Mouse (Mus musculus) forebrain, embryonic 12.5 days (tissue): ENCODE data around the gene Srsf12. TPM values are rescaled to one million over a fixed set of nuclear protein-coding genes. Genes with fewer than 3 reads are reported as not detected.

Experiments used
- ATAC-seq: fragments of 200-750 bp; cut with Nextera tagmentation; 2 replicates; pipeline ENCODE4 v1.8.0; 2017; ENCODE audit warnings: moderate TSS enrichment; ENCODE audit not compliant: low FRiP score
- H3K27ac ChIP-seq: fragments of 300-500 bp; sonication (generic); 2 replicates; pipeline ENCODE4 v1.5.1; 2016; ENCODE audit warnings: mild to moderate bottlenecking
- H3K27me3 ChIP-seq: fragments of 300-500 bp; sonication (generic); 2 replicates; pipeline ENCODE4 v1.6.1; 2016; ENCODE audit warnings: mild to moderate bottlenecking
- H3K36me3 ChIP-seq: fragments of 300-500 bp; sonication (generic); replicated peaks from 2 replicates; pipeline ENCODE4 v1.6.1; 2016; ENCODE audit warnings: mild to moderate bottlenecking
- H3K4me1 ChIP-seq: fragments of 300-500 bp; sonication (generic); 2 replicates; pipeline ENCODE4 v1.6.1; 2016
- H3K4me2 ChIP-seq: fragments of 300-500 bp; sonication (generic); 2 replicates; pipeline ENCODE4 v1.6.1; 2016; ENCODE audit warnings: mild to moderate bottlenecking, moderate library complexity
- H3K4me3 ChIP-seq: fragments of 300-500 bp; sonication (generic); replicated peaks from 2 replicates; pipeline ENCODE4 v1.5.1; 2016; ENCODE audit warnings: mild to moderate bottlenecking
- H3K9ac ChIP-seq: fragments of 300-500 bp; sonication (generic); 2 replicates; pipeline ENCODE4 v1.6.1; 2016; ENCODE audit warnings: mild to moderate bottlenecking
- H3K9me3 ChIP-seq: fragments of 300-500 bp; sonication (generic); 2 replicates; pipeline ENCODE4 v1.6.1; 2016
- WGBS: fragments of 180-500 bp; shearing (Covaris S2); methylation state at CpG from one replicate; pipeline ENCODE4 v1.1.7; 2016; 5-methylcytosine and 5-hydroxymethylcytosine counted together
- polyA plus RNA-seq: library from polyadenylated mRNA; unstranded; fragments of >200 nt; fragmentation: Nextera tagmentation; extraction: Ambion mirVana; gene quantifications from 2 replicates; pipeline ENCODE4 v1.2.1, GENCODE M21; 2016

Gene Srsf12
- polyA plus RNA-seq, 1 experiment from 2014 or later: 10.2 TPM

GRCm38 (mm10) chr4:33229639-33230038 is 20.8 kb downstream of the Srsf12 start:
- no peak overlapping the region for H3K27ac ChIP-seq
- WGBS: 80% methylated on average over 4 of the region's 4 CpGs
- ATAC-seq: no peak
- no peak overlapping the region for H3K4me3 ChIP-seq
- no peak overlapping the region for H3K4me2 ChIP-seq
- H3K27me3 ChIP-seq: no peaks in the 10 kb centered on the region
- H3K4me1 ChIP-seq: no peaks in the 10 kb centered on the region
- H3K9me3 ChIP-seq: no peaks in the 10 kb centered on the region
- no peaks in the 10 kb centered on the region for H3K36me3 ChIP-seq
- no peak overlapping the region for H3K9ac ChIP-seq

- H3K4me2 ChIP-seq: no peak overlapping the region
- H3K9me3 ChIP-seq: no peaks in the 10 kb centered on the region
- H3K27ac ChIP-seq: no peak overlapping the region
- WGBS: 94% methylated on average over 18 of the region's 18 CpGs
- H3K36me3 ChIP-seq: no peaks in the 10 kb centered on the region
- no peak overlapping the region for H3K4me3 ChIP-seq
- no peaks in the 10 kb centered on the region for H3K27me3 ChIP-seq
- no peak overlapping the region for H3K9ac ChIP-seq
- no peak for ATAC-seq
- H3K4me1 ChIP-seq: no peaks in the 10 kb centered on the region
These were observed 22.1 kb downstream of the Srsf12 start for GRCm38 (mm10) chr4:33230881-33231280.

- H3K4me2 ChIP-seq: no peak overlapping the region
- whole genome bisulfite sequencing: 62% methylated on average over 5 of the region's 5 CpGs
- H3K27me3 ChIP-seq: no peaks in the 10 kb centered on the region
- H3K4me1 ChIP-seq: peaks cover 22% of the 10 kb centered on the region
- ATAC-seq: no peak; the same call in 1 of the 2 replicates
- no peak overlapping the region for H3K4me3 ChIP-seq
- H3K9ac ChIP-seq: no peak overlapping the region
- no peaks in the 10 kb centered on the region for H3K9me3 ChIP-seq
- peak overlapping the region; percentile 21; the same call in 1 of the 2 replicates for H3K27ac ChIP-seq
- peaks cover 36% of the 10 kb centered on the region for H3K36me3 ChIP-seq
These were observed 33.7 kb downstream of the Srsf12 start for GRCm38 (mm10) chr4:33242536-33242935.

- H3K36me3 ChIP-seq: peaks cover 36% of the 10 kb centered on the region
- no peak overlapping the region for H3K9ac ChIP-seq
- peaks cover 22% of the 10 kb centered on the region for H3K4me1 ChIP-seq
- no peak overlapping the region for H3K4me3 ChIP-seq
- ATAC-seq: no peak
- H3K27ac ChIP-seq: peak overlapping the region; percentile 21; the same call in 1 of the 2 replicates
- no peaks in the 10 kb centered on the region for H3K9me3 ChIP-seq
- no peak overlapping the region for H3K4me2 ChIP-seq
- WGBS: 86% methylated on average over 12 of the region's 12 CpGs
- no peaks in the 10 kb centered on the region for H3K27me3 ChIP-seq
These were observed 34.4 kb downstream of the Srsf12 start for GRCm38 (mm10) chr4:33243016-33243758.

GRCm38 (mm10) chr4:33243921-33244320 is 35.1 kb downstream of the Srsf12 start:
- H3K27me3 ChIP-seq: no peaks in the 10 kb centered on the region
- H3K36me3 ChIP-seq: peaks cover 36% of the 10 kb centered on the region
- WGBS: 94% methylated on average over 4 of the region's 4 CpGs
- ATAC-seq: no peak
- no peak overlapping the region for H3K27ac ChIP-seq
- H3K9ac ChIP-seq: no peak overlapping the region
- no peak overlapping the region for H3K4me2 ChIP-seq
- H3K9me3 ChIP-seq: no peaks in the 10 kb centered on the region
- H3K4me3 ChIP-seq: no peak overlapping the region
- H3K4me1 ChIP-seq: peaks cover 23% of the 10 kb centered on the region

GRCm38 (mm10) chr4:33245853-33246395 is 37.1 kb downstream of the Srsf12 start:
- Histone ChIP-seq H3K4me3 (peak overlapping the region; percentile 94; the same call in 1 of the 2 replicates), H3K27me3 (no peaks in the 10 kb centered on the region), H3K9me3 (no peaks in the 10 kb centered on the region), H3K27ac (no peak overlapping the region), H3K9ac (no peak overlapping the region), H3K36me3 (peaks cover 36% of the 10 kb centered on the region), H3K4me2 (peak overlapping the region; percentile 60), H3K4me1 (peaks cover 28% of the 10 kb centered on the region)
- no peak for ATAC-seq
- 93% methylated on average over 14 of the region's 14 CpGs for WGBS

- WGBS: under 1% methylated on average over 57 of the region's 60 CpGs
- H3K9me3 ChIP-seq: no peaks in the 10 kb centered on the region
These were observed 38.8 kb downstream of the Srsf12 start for GRCm38 (mm10) chr4:33247479-33248053.

GRCm38 (mm10) chr4:33248062-33248889 is 39.5 kb downstream of the Srsf12 start:
- peak overlapping the region; percentile 94 for H3K9ac ChIP-seq
- H3K36me3 ChIP-seq: peaks cover 30% of the 10 kb centered on the region
- peak; percentile 95 for ATAC-seq
- H3K27ac ChIP-seq: peak overlapping the region; percentile 99
- peak overlapping the region; percentile 60 for H3K4me2 ChIP-seq
- H3K27me3 ChIP-seq: no peaks in the 10 kb centered on the region
- H3K4me3 ChIP-seq: peak overlapping the region; percentile 94
- no peaks in the 10 kb centered on the region for H3K9me3 ChIP-seq
- peaks cover 21% of the 10 kb centered on the region for H3K4me1 ChIP-seq
- under 1% methylated on average over 82 of the region's 88 CpGs for WGBS

More at GRCm38 (mm10) chr4:33247479-33248053, 38.8 kb downstream of the Srsf12 start:
- H3K27me3 ChIP-seq: no peaks in the 10 kb centered on the region
- peak overlapping the region; percentile 94 for H3K4me3 ChIP-seq
- peak overlapping the region; percentile 60 for H3K4me2 ChIP-seq
- H3K27ac ChIP-seq: peak overlapping the region; percentile 99
- ATAC-seq: peak; percentile 94
- peaks cover 24% of the 10 kb centered on the region for H3K4me1 ChIP-seq
- peaks cover 35% of the 10 kb centered on the region for H3K36me3 ChIP-seq
- H3K9ac ChIP-seq: peak overlapping the region; percentile 94

GRCm38 (mm10) chr4:33248915-33249314 is 40.1 kb downstream of the Srsf12 start:
- peaks cover 21% of the 10 kb centered on the region for H3K4me1 ChIP-seq
- peak overlapping the region; percentile 94 for H3K9ac ChIP-seq
- no peak for ATAC-seq
- H3K27me3 ChIP-seq: no peaks in the 10 kb centered on the region
- 2% methylated on average over 4 of the region's 4 CpGs for WGBS
- H3K4me3 ChIP-seq: peak overlapping the region; percentile 94
- H3K9me3 ChIP-seq: no peaks in the 10 kb centered on the region
- H3K4me2 ChIP-seq: peak overlapping the region; percentile 60
- H3K27ac ChIP-seq: peak overlapping the region; percentile 99
- peaks cover 23% of the 10 kb centered on the region for H3K36me3 ChIP-seq

- H3K27ac ChIP-seq: no peak overlapping the region
- WGBS: 67% methylated on average over 1 of the region's 1 CpGs
- H3K9me3 ChIP-seq: no peaks in the 10 kb centered on the region
- no peaks in the 10 kb centered on the region for H3K27me3 ChIP-seq
- H3K4me2 ChIP-seq: no peak overlapping the region
- no peak overlapping the region for H3K9ac ChIP-seq
- H3K36me3 ChIP-seq: peaks cover 15% of the 10 kb centered on the region; the same call in 1 of the 2 replicates
- ATAC-seq: no peak
- H3K4me1 ChIP-seq: peaks cover 21% of the 10 kb centered on the region
- no peak overlapping the region for H3K4me3 ChIP-seq
These were observed 41.0 kb downstream of the Srsf12 start for GRCm38 (mm10) chr4:33249716-33250230.

- ATAC-seq: no peak
- no peaks in the 10 kb centered on the region for H3K27me3 ChIP-seq
These were observed 42.1 kb downstream of the Srsf12 start for GRCm38 (mm10) chr4:33250867-33251266.

More at GRCm38 (mm10) chr4:33250867-33251266, 42.1 kb downstream of the Srsf12 start:
- Histone ChIP-seq H3K27ac (no peak overlapping the region), H3K36me3 (peaks cover 4% of the 10 kb centered on the region; the same call in 1 of the 2 replicates), H3K4me3 (no peak overlapping the region), H3K4me1 (peaks cover 18% of the 10 kb centered on the region), H3K4me2 (no peak overlapping the region), H3K9ac (no peak overlapping the region), H3K9me3 (no peaks in the 10 kb centered on the region)
- WGBS: 91% methylated on average over 2 of the region's 2 CpGs
